Mouse (Mus musculus): ENCODE data around the gene Eif3d.

Eif3d gene

GRCm38 (mm10) chr15:77912048-77912447 lies 58.6 kb downstream of the Eif3d start:
- peaks cover 93% of the 10 kb centered on the region for H3K4me1 ChIP-seq (replicated peaks; ENCODE audit: low read depth, low read length)
- H3K9me3 ChIP-seq (ENCODE audit: low read length) = no peaks in the 10 kb centered on the region
- peak overlapping the region; percentile 27; the same call in 1 of the 2 replicates for H3K4me3 ChIP-seq (replicated peaks; ENCODE audit: low read length)
- TF ChIP-seq NANOG (IDR thresholded peaks at IDR 0.05; ENCODE audit: borderline replicate concordance, low read length) = no peak
- TF ChIP-seq POU5F1 (IDR thresholded peaks at IDR 0.05; ENCODE audit: borderline replicate concordance, low read length) = no peak
- no peak for TF ChIP-seq CTCF (conservative IDR thresholded peaks at IDR 0.05; ENCODE audit: low read length)
- peaks cover 3% of the 10 kb centered on the region; the same call in 1 of the 2 replicates for H3K27me3 ChIP-seq (ENCODE audit: insufficient read depth, low read length)
- H3K36me3 ChIP-seq (ENCODE audit: insufficient read depth, low read length) = peaks cover 40% of the 10 kb centered on the region

- Histone ChIP-seq H3K27me3 (ENCODE audit: insufficient read depth, low read length) (peaks cover 3% of the 10 kb centered on the region; the same call in 1 of the 2 replicates), H3K4me3 (replicated peaks; ENCODE audit: low read length) (no peak overlapping the region; the same call in 1 of the 2 replicates), H3K9me3 (ENCODE audit: low read length) (no peaks in the 10 kb centered on the region), H3K36me3 (ENCODE audit: insufficient read depth, low read length) (peaks cover 30% of the 10 kb centered on the region), H3K4me1 (replicated peaks; ENCODE audit: low read depth, low read length) (peaks cover 95% of the 10 kb centered on the region)
- TF ChIP-seq NANOG (IDR thresholded peaks at IDR 0.05; ENCODE audit: borderline replicate concordance, low read length) (peak; percentile 44; the same call in 1 of the 2 replicates), POU5F1 (IDR thresholded peaks at IDR 0.05; ENCODE audit: borderline replicate concordance, low read length) (no peak), CTCF (conservative IDR thresholded peaks at IDR 0.05; ENCODE audit: low read length) (no peak)
These were observed 59.5 kb downstream of the Eif3d start for GRCm38 (mm10) chr15:77911065-77911464.
